Mouse (Mus musculus) neural tube, embryonic 14.5 days (tissue): ENCODE data around the gene Epha4. TPM values are rescaled to one million over a fixed set of nuclear protein-coding genes. Genes with fewer than 3 reads are reported as not detected.

Experiments
- ATAC-seq: fragments of 200-750 bp; cut with Nextera tagmentation; 2 replicates; pipeline ENCODE4 v1.8.0; 2017; ENCODE audit warnings: low read depth, mild to moderate bottlenecking, moderate TSS enrichment, moderate library complexity
- H3K27ac ChIP-seq: fragments of 300-500 bp; sonication (generic); 2 replicates; pipeline ENCODE4 v1.5.1; 2014; ENCODE audit warnings: low read depth, mild to moderate bottlenecking, control low read depth, low read length, moderate library complexity, mixed read lengths
- H3K27me3 ChIP-seq: fragments of 300-500 bp; sonication (generic); 2 replicates; pipeline ENCODE4 v1.6.1; 2014; ENCODE audit warnings: low read length; ENCODE audit not compliant: control insufficient read depth, insufficient read depth
- H3K36me3 ChIP-seq: fragments of 300-500 bp; sonication (generic); 2 replicates; pipeline ENCODE4 v1.6.1; 2014; ENCODE audit warnings: low read length, mixed read lengths; ENCODE audit not compliant: control insufficient read depth, insufficient read depth
- H3K4me1 ChIP-seq: fragments of 300-500 bp; sonication (generic); 2 replicates; pipeline ENCODE4 v1.6.1; 2014; ENCODE audit warnings: low read length; ENCODE audit not compliant: control insufficient read depth, insufficient read depth
- H3K4me2 ChIP-seq: fragments of 300-500 bp; sonication (generic); 2 replicates; pipeline ENCODE4 v1.6.1; 2014; ENCODE audit warnings: mild to moderate bottlenecking, low read depth, low read length, control low read depth
- H3K4me3 ChIP-seq: fragments of 300-500 bp; sonication (generic); 2 replicates; pipeline ENCODE4 v1.5.1; 2014; ENCODE audit warnings: low read depth, low read length, control low read depth, mixed read lengths
- H3K9ac ChIP-seq: fragments of 300-500 bp; sonication (generic); replicated peaks from 2 replicates; pipeline ENCODE4 v1.6.1; 2014; ENCODE audit warnings: low read depth, mild to moderate bottlenecking, control low read depth, low read length, mixed read lengths
- H3K9me3 ChIP-seq: fragments of 300-500 bp; sonication (generic); 2 replicates; pipeline ENCODE4 v1.6.1; 2016; ENCODE audit warnings: low read length; ENCODE audit not compliant: control insufficient read depth
- WGBS: fragments of 180-500 bp; shearing (Covaris S2); extraction: QIAGEN DNeasy Blood & Tissue Kit; methylation state at CpG from one replicate; pipeline ENCODE4 v1.1.7; 2014; 5-methylcytosine and 5-hydroxymethylcytosine counted together
- polyA plus RNA-seq: library from polyadenylated mRNA; unstranded; fragments of >200 nt; fragmentation: Nextera tagmentation; extraction: Ambion mirVana; gene quantifications from 2 replicates; pipeline ENCODE4 v1.2.1, GENCODE M21; 2014

The Epha4 gene
- polyA plus RNA-seq, 1 experiment from 2014 or later, result 41.8 TPM

- no peaks in the 10 kb centered on the region for H3K27me3 ChIP-seq
- no peaks in the 10 kb centered on the region for H3K9me3 ChIP-seq
- no peak overlapping the region for H3K27ac ChIP-seq
- peaks cover 3% of the 10 kb centered on the region; the same call in 1 of the 2 replicates for H3K36me3 ChIP-seq
- no peak overlapping the region for H3K9ac ChIP-seq
- 31% methylated on average over 7 of the region's 7 CpGs for WGBS
- H3K4me1 ChIP-seq, result no peaks in the 10 kb centered on the region; the same call in 1 of the 2 replicates
- no peak overlapping the region for H3K4me2 ChIP-seq
- ATAC-seq, result no peak
- no peak overlapping the region for H3K4me3 ChIP-seq
Observed at GRCm38 (mm10) chr1:77370921-77371320, 144.0 kb downstream of the Epha4 start.

GRCm38 (mm10) chr1:77369255-77369837 lies 145.5 kb downstream of the Epha4 start:
- no peaks in the 10 kb centered on the region for H3K9me3 ChIP-seq
- ATAC-seq, result no peak
- H3K9ac ChIP-seq, result no peak overlapping the region
- H3K4me3 ChIP-seq, result no peak overlapping the region
- H3K4me1 ChIP-seq, result no peaks in the 10 kb centered on the region; the same call in 1 of the 2 replicates
- no peaks in the 10 kb centered on the region for H3K36me3 ChIP-seq
- no peak overlapping the region for H3K27ac ChIP-seq
- H3K4me2 ChIP-seq, result no peak overlapping the region
- WGBS, result 85% methylated on average over 18 of the region's 18 CpGs
- H3K27me3 ChIP-seq, result no peaks in the 10 kb centered on the region

- no peak overlapping the region for H3K4me3 ChIP-seq
- H3K4me1 ChIP-seq, result no peaks in the 10 kb centered on the region
- no peaks in the 10 kb centered on the region for H3K36me3 ChIP-seq
- no peak overlapping the region for H3K9ac ChIP-seq
- no peak for ATAC-seq
- H3K27me3 ChIP-seq, result no peaks in the 10 kb centered on the region
- H3K27ac ChIP-seq, result no peak overlapping the region
- WGBS, result 89% methylated on average over 3 of the region's 3 CpGs
- H3K9me3 ChIP-seq, result no peaks in the 10 kb centered on the region
- no peak overlapping the region for H3K4me2 ChIP-seq
Observed at GRCm38 (mm10) chr1:77365850-77366249, 149.0 kb downstream of the Epha4 start.

GRCm38 (mm10) chr1:77364596-77364995 lies 150.3 kb downstream of the Epha4 start:
- Histone ChIP-seq H3K9ac (no peak overlapping the region), H3K27me3 (no peaks in the 10 kb centered on the region), H3K27ac (no peak overlapping the region), H3K36me3 (no peaks in the 10 kb centered on the region), H3K9me3 (no peaks in the 10 kb centered on the region), H3K4me1 (no peaks in the 10 kb centered on the region), H3K4me2 (no peak overlapping the region), H3K4me3 (no peak overlapping the region)
- 80% methylated on average over 3 of the region's 3 CpGs for WGBS
- no peak for ATAC-seq

- WGBS, result 83% methylated on average over 1 of the region's 1 CpGs
- Histone ChIP-seq H3K4me2 (no peak overlapping the region), H3K36me3 (no peaks in the 10 kb centered on the region), H3K9ac (no peak overlapping the region), H3K4me3 (no peak overlapping the region), H3K27me3 (no peaks in the 10 kb centered on the region), H3K27ac (no peak overlapping the region), H3K9me3 (no peaks in the 10 kb centered on the region), H3K4me1 (no peaks in the 10 kb centered on the region)
- no peak for ATAC-seq
Observed at GRCm38 (mm10) chr1:77363848-77364247, 151.0 kb downstream of the Epha4 start.

- 78% methylated on average over 4 of the region's 4 CpGs for WGBS
- no peak overlapping the region for H3K27ac ChIP-seq
- no peak overlapping the region for H3K4me3 ChIP-seq
- ATAC-seq, result no peak
- no peaks in the 10 kb centered on the region for H3K36me3 ChIP-seq
- no peak overlapping the region for H3K9ac ChIP-seq
- H3K9me3 ChIP-seq, result no peaks in the 10 kb centered on the region
- H3K4me2 ChIP-seq, result no peak overlapping the region
- H3K4me1 ChIP-seq, result no peaks in the 10 kb centered on the region
- H3K27me3 ChIP-seq, result no peaks in the 10 kb centered on the region
Observed at GRCm38 (mm10) chr1:77346459-77346858, 168.4 kb downstream of the Epha4 start.

- no peak overlapping the region for H3K4me2 ChIP-seq
- no peak overlapping the region for H3K27ac ChIP-seq
- H3K9ac ChIP-seq, result no peak overlapping the region
- 83% methylated on average over 4 of the region's 4 CpGs for WGBS
- H3K27me3 ChIP-seq, result no peaks in the 10 kb centered on the region
- no peak overlapping the region for H3K4me3 ChIP-seq
- no peaks in the 10 kb centered on the region for H3K9me3 ChIP-seq
- no peak for ATAC-seq
- no peaks in the 10 kb centered on the region for H3K4me1 ChIP-seq
- no peaks in the 10 kb centered on the region for H3K36me3 ChIP-seq
Observed at GRCm38 (mm10) chr1:77343792-77344191, 171.1 kb downstream of the Epha4 start.

- Histone ChIP-seq H3K9me3 (no peaks in the 10 kb centered on the region), H3K27me3 (no peaks in the 10 kb centered on the region), H3K27ac (no peak overlapping the region), H3K4me2 (no peak overlapping the region), H3K9ac (no peak overlapping the region), H3K36me3 (no peaks in the 10 kb centered on the region), H3K4me3 (no peak overlapping the region), H3K4me1 (no peaks in the 10 kb centered on the region)
- ATAC-seq, result no peak
- WGBS, result 81% methylated on average over 5 of the region's 5 CpGs
Observed at GRCm38 (mm10) chr1:77339701-77340100, 175.2 kb downstream of the Epha4 start.

GRCm38 (mm10) chr1:77338346-77338745 lies 176.5 kb downstream of the Epha4 start:
- Histone ChIP-seq H3K27me3 (no peaks in the 10 kb centered on the region), H3K9me3 (no peaks in the 10 kb centered on the region), H3K4me3 (no peak overlapping the region), H3K4me1 (no peaks in the 10 kb centered on the region), H3K4me2 (no peak overlapping the region), H3K27ac (no peak overlapping the region), H3K9ac (no peak overlapping the region), H3K36me3 (no peaks in the 10 kb centered on the region)
- WGBS, result 44% methylated on average over 6 of the region's 6 CpGs
- no peak for ATAC-seq
